Mouse (Mus musculus) brain, embryonic 14.5 days (tissue): Measurements from ENCODE around the gene Fam198b.

Experiments
- CTCF ChIP-seq: fragments of 200-500 bp; IDR thresholded peaks from 2 replicates; pipeline ENCODE4 v1.5.1; 2012; ENCODE audit warnings: inconsistent platforms, mild to moderate bottlenecking, moderate library complexity, borderline replicate concordance; ENCODE audit not compliant: insufficient read depth, insufficient read length; ENCODE audit errors: extremely low read depth
- POLR2A ChIP-seq: fragments of 200-500 bp; IDR thresholded peaks from 2 replicates; pipeline ENCODE4 v1.6.1; 2012; ENCODE audit warnings: mild to moderate bottlenecking, inconsistent platforms, borderline replicate concordance; ENCODE audit not compliant: poor library complexity, insufficient read depth, insufficient read length, severe bottlenecking; ENCODE audit errors: extremely low read depth

DNA sequence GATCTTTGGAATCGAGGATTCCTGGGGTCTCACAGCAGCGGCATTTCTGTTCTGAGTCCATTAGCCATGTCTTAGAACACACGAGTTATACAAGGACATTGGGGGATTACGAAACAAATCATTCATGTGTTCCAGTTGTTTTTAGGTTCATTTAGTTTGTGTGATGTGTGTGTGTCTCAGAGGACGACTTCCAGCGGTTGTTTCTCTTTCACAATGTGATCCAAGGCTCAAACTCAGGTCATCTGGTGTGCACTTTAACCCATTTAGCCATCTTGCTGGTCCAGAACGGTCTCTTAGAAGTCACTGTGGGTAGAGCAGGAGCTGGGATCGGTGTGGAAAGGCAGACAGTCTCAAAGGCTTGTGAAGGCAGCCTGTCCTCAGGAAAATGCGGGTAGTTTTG is 15.6 kb downstream of the Fam198b start:
- TF ChIP-seq CTCF (no peak), POLR2A (no peak)
